Mouse (Mus musculus) cortical plate, adult 2 months (tissue): Measurements from ENCODE around the gene Rasgrf2.

Experiments
- CTCF ChIP-seq: fragments of 200-500 bp; IDR thresholded peaks from 2 replicates; pipeline ENCODE4 v1.5.1; 2011; ENCODE audit warnings: mild to moderate bottlenecking, control low read depth, low read length; ENCODE audit not compliant: insufficient read depth; ENCODE audit errors: extremely low read depth
- POLR2A ChIP-seq: fragments of 200-500 bp; IDR thresholded peaks from 2 replicates; pipeline ENCODE4 v1.6.1; 2011; ENCODE audit warnings: mild to moderate bottlenecking, low read length, control low read depth; ENCODE audit not compliant: insufficient read depth; ENCODE audit errors: extremely low read depth

DNA sequence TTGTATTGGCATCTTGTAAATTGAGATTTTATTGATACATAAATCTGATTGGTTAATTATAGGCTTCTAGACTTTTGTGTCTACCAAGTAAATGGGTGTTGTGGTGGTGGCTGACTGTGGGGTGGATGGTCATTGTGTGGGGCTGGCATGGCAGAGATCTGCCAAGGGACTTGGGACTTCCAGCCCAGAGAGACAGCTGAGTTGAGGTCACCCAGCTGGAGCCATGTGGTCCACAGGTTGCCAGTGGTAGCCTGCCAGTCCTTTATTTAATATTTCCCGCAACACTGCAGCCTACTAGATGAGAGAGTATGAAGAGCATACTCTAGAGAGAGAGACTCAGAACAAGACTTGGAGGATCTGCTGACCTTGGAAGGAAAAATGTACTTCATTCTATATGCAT, 150.0 kb downstream of the Rasgrf2 start:
- TF ChIP-seq POLR2A (no peak), CTCF (no peak)
